Comparison of ENCODE assay signal across 8 mouse cellular contexts in the genomic region with DNA sequence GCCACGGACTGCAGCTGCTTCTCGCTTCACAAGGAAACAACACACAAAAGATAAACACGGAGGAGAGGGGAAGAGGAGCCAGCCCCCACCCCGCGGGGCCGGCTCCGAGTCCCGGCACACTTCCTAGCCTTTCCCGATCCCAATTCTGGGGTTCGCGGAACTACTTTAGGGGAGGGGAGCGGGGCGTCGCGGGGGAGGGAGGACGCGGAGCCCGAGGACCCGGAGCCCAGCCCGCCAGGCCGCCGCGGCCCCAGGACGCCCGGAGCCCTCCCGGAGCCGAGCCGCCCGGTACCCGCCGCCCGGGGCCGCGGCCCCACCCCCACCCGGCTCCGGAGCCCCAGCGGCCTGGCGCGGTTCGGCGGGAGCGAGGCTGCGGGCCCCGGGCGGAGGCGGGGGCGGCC.
DNase-seq lines count a peak whose midpoint lies in the region; ATAC-seq and TF ChIP-seq lines count a peak whose summit lies in the region.

No protein-coding gene starts in this region.

- H3K4me1 ChIP-seq in embryonic facial prominence, embryonic 12.5 days: peaks cover 22% of the 10 kb centered on the region
- H3K4me1 ChIP-seq in kidney, embryonic 15.5 days: peaks cover 25% of the 10 kb centered on the region
- peaks cover 26% of the 10 kb centered on the region for H3K4me1 ChIP-seq in liver, embryonic 11.5 days (replicated peaks; ENCODE audit: control insufficient read depth, insufficient read depth, low read length)
- no peaks in the 10 kb centered on the region for H3K4me1 ChIP-seq in midbrain, postnatal 0 days (ENCODE audit: insufficient read depth, low read length)

- H3K4me2 ChIP-seq in embryonic facial prominence, embryonic 12.5 days (replicated peaks): peak overlapping the region; percentile 52
- H3K4me2 ChIP-seq in kidney, embryonic 15.5 days: peak overlapping the region; percentile 64
- H3K4me2 ChIP-seq in liver, embryonic 11.5 days: peak overlapping the region; percentile 77
- H3K4me2 ChIP-seq in midbrain, postnatal 0 days (ENCODE audit: low read depth, low read length, poor library complexity, severe bottlenecking): peak overlapping the region; percentile 57

- DNase-seq in layer of hippocampus, adult 11-12 months (ENCODE audit: low spot score): peak; percentile 30
- no peak for DNase-seq in layer of hippocampus, adult 9-10 months (ENCODE audit: low spot score)
- DNase-seq in heart, adult 9 months (ENCODE audit: low spot score in 2 of 2): peak; percentile 61 to 62
- peak; percentile 82 for DNase-seq in liver, embryonic 11.5 days (ENCODE audit: low spot score)
- DNase-seq in midbrain, postnatal 0 days (ENCODE audit: low spot score): peak; percentile 56
- DNase-seq in splenic B cell, adult 2 months (ENCODE audit: low read depth, low spot score): peak; percentile 49

- H3K36me3 ChIP-seq in embryonic facial prominence, embryonic 12.5 days: no peaks in the 10 kb centered on the region
- H3K36me3 ChIP-seq in kidney, embryonic 15.5 days: no peaks in the 10 kb centered on the region
- H3K36me3 ChIP-seq in liver, embryonic 11.5 days (ENCODE audit: control insufficient read depth, insufficient read depth, low read length): no peaks in the 10 kb centered on the region
- no peaks in the 10 kb centered on the region for H3K36me3 ChIP-seq in midbrain, postnatal 0 days (ENCODE audit: insufficient read depth, low read length)
- no peaks in the 10 kb centered on the region for H3K36me3 ChIP-seq in splenic B cell, adult 2 months (ENCODE audit: control insufficient read depth, insufficient read depth, low read length, poor library complexity, severe bottlenecking)

- H3K27me3 ChIP-seq in embryonic facial prominence, embryonic 12.5 days: no peaks in the 10 kb centered on the region
- H3K27me3 ChIP-seq in kidney, embryonic 15.5 days: no peaks in the 10 kb centered on the region
- H3K27me3 ChIP-seq in liver, embryonic 11.5 days (replicated peaks; ENCODE audit: control insufficient read depth, insufficient read depth, low read length): no peaks in the 10 kb centered on the region
- no peaks in the 10 kb centered on the region for H3K27me3 ChIP-seq in midbrain, postnatal 0 days (ENCODE audit: insufficient read depth, low read length)
- no peaks in the 10 kb centered on the region for H3K27me3 ChIP-seq in splenic B cell, adult 2 months (ENCODE audit: control insufficient read depth, insufficient read depth, low read length, poor library complexity, severe bottlenecking)

- H3K9ac ChIP-seq in embryonic facial prominence, embryonic 12.5 days: peak overlapping the region; percentile 100
- peak overlapping the region; percentile 98 for H3K9ac ChIP-seq in kidney, embryonic 15.5 days
- H3K9ac ChIP-seq in liver, embryonic 11.5 days (ENCODE audit: low read depth, low read length): peak overlapping the region; percentile 85
- peak overlapping the region; percentile 98 for H3K9ac ChIP-seq in midbrain, postnatal 0 days (replicated peaks; ENCODE audit: low read length, poor library complexity, severe bottlenecking)

- H3K9me3 ChIP-seq in embryonic facial prominence, embryonic 12.5 days: no peaks in the 10 kb centered on the region
- no peaks in the 10 kb centered on the region for H3K9me3 ChIP-seq in kidney, embryonic 15.5 days (replicated peaks)
- no peaks in the 10 kb centered on the region for H3K9me3 ChIP-seq in liver, embryonic 11.5 days (ENCODE audit: control insufficient read depth, low read length)
- H3K9me3 ChIP-seq in midbrain, postnatal 0 days (ENCODE audit: low read length): no peaks in the 10 kb centered on the region

- WGBS in embryonic facial prominence, embryonic 12.5 days: under 1% methylated on average over 41 of the region's 47 CpGs
- WGBS in kidney, embryonic 15.5 days: under 1% methylated on average over 37 of the region's 47 CpGs
- 0% methylated on average over 40 of the region's 47 CpGs for WGBS in liver, embryonic 11.5 days
- WGBS in midbrain, postnatal 0 days: under 1% methylated on average over 32 of the region's 47 CpGs

- ATAC-seq in embryonic facial prominence, embryonic 12.5 days (ENCODE audit: insufficient number of reproducible peaks, insufficient read depth, low FRiP score, low TSS enrichment): peak; percentile 56
- ATAC-seq in kidney, embryonic 15.5 days (replicated peaks; ENCODE audit: low FRiP score): peak; percentile 89
- peak; percentile 80 for ATAC-seq in liver, embryonic 11.5 days (replicated peaks; ENCODE audit: low FRiP score)
- peak; percentile 81 for ATAC-seq in midbrain, postnatal 0 days (ENCODE audit: low FRiP score)

- H3K27ac ChIP-seq in embryonic facial prominence, embryonic 12.5 days: peak overlapping the region; percentile 100
- H3K27ac ChIP-seq in kidney, embryonic 15.5 days: peak overlapping the region; percentile 100
- peak overlapping the region; percentile 99 for H3K27ac ChIP-seq in liver, embryonic 11.5 days (ENCODE audit: low read depth, low read length)
- peak overlapping the region; percentile 98 for H3K27ac ChIP-seq in midbrain, postnatal 0 days (ENCODE audit: low read depth, low read length)

- TF ChIP-seq CTCF in midbrain, postnatal 0 days (IDR thresholded peaks at IDR 0.05): no peak

- H3K4me3 ChIP-seq in embryonic facial prominence, embryonic 12.5 days: peak overlapping the region; percentile 86
- peak overlapping the region; percentile 94 for H3K4me3 ChIP-seq in kidney, embryonic 15.5 days (replicated peaks)
- H3K4me3 ChIP-seq in liver, embryonic 11.5 days (ENCODE audit: low read depth, low read length): peak overlapping the region; percentile 94
- H3K4me3 ChIP-seq in midbrain, postnatal 0 days (ENCODE audit: low read depth, low read length): peak overlapping the region; percentile 97
